Mouse (Mus musculus): ENCODE measurements around the gene Qrich2. TPM values are rescaled to one million over a fixed set of nuclear protein-coding genes. Genes with fewer than 3 reads are reported as not detected.

Qrich2 gene
- total and polyA plus RNA-seq, 2 experiments from 2014 or later, result not detected

GRCm38 (mm10) chr11:116446308-116446887 is 19.6 kb downstream of the Qrich2 start:
- 14% methylated on average over 14 of the region's 19 CpGs for WGBS

GRCm38 (mm10) chr11:116445596-116446307 is 20.3 kb downstream of the Qrich2 start:
- WGBS, result 40% methylated on average over 16 of the region's 16 CpGs
- H3K9me3 ChIP-seq (ENCODE audit: low read length), result peaks cover 7% of the 10 kb centered on the region; the same call in 1 of the 2 replicates
- H3K4me1 ChIP-seq (ENCODE audit: insufficient read depth), result no peaks in the 10 kb centered on the region
- H3K9ac ChIP-seq, result no peak overlapping the region
- H3K4me2 ChIP-seq (ENCODE audit: low read depth), result no peak overlapping the region
- DNase-seq, result peak; percentile 93
- H3K27ac ChIP-seq (ENCODE audit: low read depth, low read length), result no peak overlapping the region
- no peaks in the 10 kb centered on the region; the same call in 1 of the 2 replicates for H3K36me3 ChIP-seq (ENCODE audit: insufficient read depth)
- H3K4me3 ChIP-seq (ENCODE audit: low read depth, low read length), result no peak overlapping the region
- H3K27me3 ChIP-seq (ENCODE audit: insufficient read depth, low read length), result peaks cover 7% of the 10 kb centered on the region; the same call in 1 of the 2 replicates
- TF ChIP-seq CTCF (IDR thresholded peaks at IDR 0.05; ENCODE audit: low read depth), result peak; percentile 99
- ATAC-seq, result peak; percentile 78

More at GRCm38 (mm10) chr11:116446308-116446887, 19.6 kb downstream of the Qrich2 start:
- TF ChIP-seq CTCF (IDR thresholded peaks at IDR 0.05; ENCODE audit: low read depth), result no peak
- H3K9me3 ChIP-seq (ENCODE audit: low read length), result peaks cover 10% of the 10 kb centered on the region; the same call in 1 of the 2 replicates
- no peaks in the 10 kb centered on the region; the same call in 1 of the 2 replicates for H3K36me3 ChIP-seq (ENCODE audit: insufficient read depth)
- H3K27ac ChIP-seq (ENCODE audit: low read depth, low read length), result no peak overlapping the region
- no peak for DNase-seq
- ATAC-seq, result no peak
- peaks cover 7% of the 10 kb centered on the region; the same call in 1 of the 2 replicates for H3K27me3 ChIP-seq (ENCODE audit: insufficient read depth, low read length)
- H3K4me1 ChIP-seq (ENCODE audit: insufficient read depth), result no peaks in the 10 kb centered on the region
- H3K9ac ChIP-seq, result no peak overlapping the region
- no peak overlapping the region for H3K4me2 ChIP-seq (ENCODE audit: low read depth)
- no peak overlapping the region for H3K4me3 ChIP-seq (ENCODE audit: low read depth, low read length)

GRCm38 (mm10) chr11:116443935-116444334 is 22.1 kb downstream of the Qrich2 start:
- H3K4me3 ChIP-seq (ENCODE audit: low read depth, low read length), result no peak overlapping the region
- no peak for ATAC-seq
- H3K9ac ChIP-seq, result no peak overlapping the region
- DNase-seq, result no peak
- no peak overlapping the region for H3K4me2 ChIP-seq (ENCODE audit: low read depth)
- WGBS, result 84% methylated on average over 6 of the region's 6 CpGs
- no peaks in the 10 kb centered on the region for H3K9me3 ChIP-seq (ENCODE audit: low read length)
- H3K27me3 ChIP-seq (ENCODE audit: insufficient read depth, low read length), result peaks cover 7% of the 10 kb centered on the region; the same call in 1 of the 2 replicates
- H3K27ac ChIP-seq (ENCODE audit: low read depth, low read length), result no peak overlapping the region
- TF ChIP-seq CTCF (IDR thresholded peaks at IDR 0.05; ENCODE audit: low read depth), result no peak
- peaks cover 6% of the 10 kb centered on the region for H3K36me3 ChIP-seq (ENCODE audit: insufficient read depth)
- H3K4me1 ChIP-seq (ENCODE audit: insufficient read depth), result no peaks in the 10 kb centered on the region

- H3K9me3 ChIP-seq (ENCODE audit: low read length), result no peaks in the 10 kb centered on the region
- no peak for TF ChIP-seq CTCF (IDR thresholded peaks at IDR 0.05; ENCODE audit: low read depth)
- H3K27me3 ChIP-seq (ENCODE audit: insufficient read depth, low read length), result peaks cover 7% of the 10 kb centered on the region; the same call in 1 of the 2 replicates
- no peaks in the 10 kb centered on the region for H3K4me1 ChIP-seq (ENCODE audit: insufficient read depth)
- H3K36me3 ChIP-seq (ENCODE audit: insufficient read depth), result peaks cover 8% of the 10 kb centered on the region
- no peak overlapping the region for H3K4me3 ChIP-seq (ENCODE audit: low read depth, low read length)
- no peak overlapping the region for H3K27ac ChIP-seq (ENCODE audit: low read depth, low read length)
- no peak for DNase-seq
- H3K4me2 ChIP-seq (ENCODE audit: low read depth), result no peak overlapping the region
- H3K9ac ChIP-seq, result no peak overlapping the region
- ATAC-seq, result no peak
- 83% methylated on average over 6 of the region's 6 CpGs for WGBS
These were observed 22.7 kb downstream of the Qrich2 start for GRCm38 (mm10) chr11:116443311-116443710.

DNA sequence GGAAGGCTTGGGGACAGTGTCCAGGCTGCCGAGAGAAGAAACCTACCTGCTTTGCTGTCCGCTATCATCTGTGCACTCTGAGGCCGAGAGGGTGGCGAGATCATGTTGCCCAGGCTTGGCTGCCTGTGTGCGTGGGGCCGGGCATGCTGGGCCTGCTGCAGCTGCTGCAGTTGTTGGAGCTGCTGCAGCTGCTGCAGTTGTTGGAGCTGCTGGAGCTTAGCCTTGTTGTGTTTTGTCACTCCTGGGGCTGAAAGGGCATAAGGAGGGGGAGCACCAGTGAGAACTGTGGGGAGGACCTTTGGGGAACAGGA is 23.2 kb downstream of the Qrich2 start:
- 77% methylated on average over 6 of the region's 6 CpGs for WGBS
- H3K27ac ChIP-seq (ENCODE audit: low read depth, low read length), result no peak overlapping the region
- DNase-seq (no peak), ATAC-seq (no peak)
- H3K4me2 ChIP-seq (ENCODE audit: low read depth), result no peak overlapping the region
- no peaks in the 10 kb centered on the region for H3K9me3 ChIP-seq (ENCODE audit: low read length)
- H3K27me3 ChIP-seq (ENCODE audit: insufficient read depth, low read length), result peaks cover 7% of the 10 kb centered on the region; the same call in 1 of the 2 replicates
- no peak overlapping the region for H3K4me3 ChIP-seq (ENCODE audit: low read depth, low read length)
- TF ChIP-seq CTCF (IDR thresholded peaks at IDR 0.05; ENCODE audit: low read depth), result no peak
- no peak overlapping the region for H3K9ac ChIP-seq
- peaks cover 8% of the 10 kb centered on the region for H3K36me3 ChIP-seq (ENCODE audit: insufficient read depth)
- H3K4me1 ChIP-seq (ENCODE audit: insufficient read depth), result no peaks in the 10 kb centered on the region

DNA sequence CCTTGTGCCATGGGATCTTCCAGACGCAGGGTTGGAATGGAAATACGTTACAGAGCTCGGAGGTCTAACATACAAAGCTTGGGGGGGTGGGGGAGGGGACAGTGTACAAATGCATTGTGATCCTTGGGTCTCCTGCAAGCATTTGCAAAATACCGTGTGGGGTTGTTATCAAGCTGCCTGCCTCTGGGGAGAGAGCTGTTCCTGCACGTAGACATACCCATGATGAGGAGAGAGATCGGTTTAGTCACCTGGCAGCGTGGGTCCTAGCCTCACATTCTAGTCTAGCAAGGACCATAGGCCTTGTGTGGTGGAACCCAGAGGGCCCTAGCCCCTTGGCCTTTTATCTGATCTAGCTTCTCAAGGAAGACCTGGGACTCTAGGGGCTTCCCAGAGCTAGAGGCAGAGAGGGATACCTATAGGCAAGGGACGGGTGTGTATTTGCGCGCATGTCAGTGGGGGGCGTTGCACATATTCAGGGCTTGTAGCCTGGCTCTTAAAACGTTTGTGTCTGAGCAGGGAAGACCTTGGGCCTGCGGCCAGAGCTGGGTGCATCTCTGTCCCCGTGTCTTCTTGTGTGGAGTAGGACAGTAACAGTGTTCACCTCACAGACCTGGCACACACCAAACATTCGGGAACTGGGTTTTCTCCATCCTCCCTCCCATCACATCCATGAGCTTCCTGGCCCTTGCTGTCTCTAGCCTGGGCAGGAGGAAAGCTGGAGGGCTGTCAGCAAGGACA is 23.7 kb downstream of the Qrich2 start:
- Histone ChIP-seq H3K9me3 (ENCODE audit: low read length) (no peaks in the 10 kb centered on the region), H3K4me2 (ENCODE audit: low read depth) (no peak overlapping the region), H3K4me1 (ENCODE audit: insufficient read depth) (0 out of 2 replicates have a peak, but pooled peaks cover under 1% of the 10 kb centered on the region), H3K36me3 (ENCODE audit: insufficient read depth) (peaks cover 8% of the 10 kb centered on the region), H3K4me3 (ENCODE audit: low read depth, low read length) (no peak overlapping the region), H3K27ac (ENCODE audit: low read depth, low read length) (no peak overlapping the region), H3K9ac (no peak overlapping the region), H3K27me3 (ENCODE audit: insufficient read depth, low read length) (peaks cover 6% of the 10 kb centered on the region; the same call in 1 of the 2 replicates)
- no peak for ATAC-seq
- DNase-seq, result no peak
- TF ChIP-seq CTCF (IDR thresholded peaks at IDR 0.05; ENCODE audit: low read depth), result no peak
- WGBS, result 83% methylated on average over 15 of the region's 15 CpGs
